Mouse (Mus musculus): ENCODE measurements around the gene Palld. TPM values are rescaled to one million over a fixed set of nuclear protein-coding genes. Genes with fewer than 3 reads are reported as not detected.

Gene Palld
- polyA plus RNA-seq, 1 experiment from 2014 or later = 48.3 TPM

- H3K27me3 ChIP-seq (ENCODE audit: control insufficient read depth, insufficient read depth, low read length) = no peaks in the 10 kb centered on the region
- no peak for ATAC-seq (ENCODE audit: low FRiP score)
- 88% methylated on average over 8 of the region's 8 CpGs for WGBS
- DNase-seq (ENCODE audit: low spot score) = no peak
- H3K4me1 ChIP-seq (replicated peaks; ENCODE audit: control insufficient read depth, insufficient read depth, low read length) = no peaks in the 10 kb centered on the region
- H3K9me3 ChIP-seq (ENCODE audit: control insufficient read depth, low read length) = no peaks in the 10 kb centered on the region
- no peak overlapping the region for H3K9ac ChIP-seq (ENCODE audit: low read depth, low read length)
- H3K36me3 ChIP-seq (ENCODE audit: control insufficient read depth, insufficient read depth, low read length) = no peaks in the 10 kb centered on the region
- H3K4me3 ChIP-seq (ENCODE audit: low read depth, low read length) = no peak overlapping the region
- no peak overlapping the region for H3K4me2 ChIP-seq (replicated peaks; ENCODE audit: low read depth, low read length)
- no peak overlapping the region for H3K27ac ChIP-seq (ENCODE audit: low read depth, low read length)
Measured at GRCm38 (mm10) chr8:61734164-61734563, 168.3 kb downstream of the Palld start.

GRCm38 (mm10) chr8:61732184-61732583 lies 170.3 kb downstream of the Palld start:
- no peaks in the 10 kb centered on the region for H3K9me3 ChIP-seq (ENCODE audit: control insufficient read depth, low read length)
- DNase-seq (ENCODE audit: low spot score) (no peak), ATAC-seq (ENCODE audit: low FRiP score) (no peak)
- WGBS = 89% methylated on average over 6 of the region's 6 CpGs
- H3K4me1 ChIP-seq (replicated peaks; ENCODE audit: control insufficient read depth, insufficient read depth, low read length) = no peaks in the 10 kb centered on the region
- H3K4me3 ChIP-seq (ENCODE audit: low read depth, low read length) = no peak overlapping the region
- H3K4me2 ChIP-seq (replicated peaks; ENCODE audit: low read depth, low read length) = no peak overlapping the region
- no peak overlapping the region for H3K27ac ChIP-seq (ENCODE audit: low read depth, low read length)
- no peaks in the 10 kb centered on the region for H3K27me3 ChIP-seq (ENCODE audit: control insufficient read depth, insufficient read depth, low read length)
- H3K36me3 ChIP-seq (ENCODE audit: control insufficient read depth, insufficient read depth, low read length) = no peaks in the 10 kb centered on the region
- no peak overlapping the region for H3K9ac ChIP-seq (ENCODE audit: low read depth, low read length)

GRCm38 (mm10) chr8:61731306-61732088 lies 171.0 kb downstream of the Palld start:
- Histone ChIP-seq H3K4me1 (replicated peaks; ENCODE audit: control insufficient read depth, insufficient read depth, low read length) (no peaks in the 10 kb centered on the region), H3K27ac (ENCODE audit: low read depth, low read length) (no peak overlapping the region), H3K4me3 (ENCODE audit: low read depth, low read length) (no peak overlapping the region), H3K9me3 (ENCODE audit: control insufficient read depth, low read length) (no peaks in the 10 kb centered on the region), H3K9ac (ENCODE audit: low read depth, low read length) (no peak overlapping the region), H3K27me3 (ENCODE audit: control insufficient read depth, insufficient read depth, low read length) (no peaks in the 10 kb centered on the region), H3K4me2 (replicated peaks; ENCODE audit: low read depth, low read length) (no peak overlapping the region), H3K36me3 (ENCODE audit: control insufficient read depth, insufficient read depth, low read length) (no peaks in the 10 kb centered on the region)
- WGBS = 77% methylated on average over 5 of the region's 5 CpGs
- DNase-seq (ENCODE audit: low spot score) = no peak
- no peak for ATAC-seq (ENCODE audit: low FRiP score)

- Histone ChIP-seq H3K4me2 (replicated peaks; ENCODE audit: low read depth, low read length) (no peak overlapping the region), H3K4me3 (ENCODE audit: low read depth, low read length) (no peak overlapping the region), H3K9ac (ENCODE audit: low read depth, low read length) (no peak overlapping the region), H3K36me3 (ENCODE audit: control insufficient read depth, insufficient read depth, low read length) (no peaks in the 10 kb centered on the region), H3K27ac (ENCODE audit: low read depth, low read length) (no peak overlapping the region), H3K4me1 (replicated peaks; ENCODE audit: control insufficient read depth, insufficient read depth, low read length) (no peaks in the 10 kb centered on the region), H3K9me3 (ENCODE audit: control insufficient read depth, low read length) (no peaks in the 10 kb centered on the region), H3K27me3 (ENCODE audit: control insufficient read depth, insufficient read depth, low read length) (no peaks in the 10 kb centered on the region)
- no peak for DNase-seq (ENCODE audit: low spot score)
- WGBS = 95% methylated on average over 6 of the region's 6 CpGs
- ATAC-seq (ENCODE audit: low FRiP score) = no peak
Measured at GRCm38 (mm10) chr8:61730669-61731068, 171.8 kb downstream of the Palld start.

GRCm38 (mm10) chr8:61725306-61726017 lies 177.0 kb downstream of the Palld start:
- WGBS = 88% methylated on average over 8 of the region's 8 CpGs
- no peaks in the 10 kb centered on the region for H3K27me3 ChIP-seq (ENCODE audit: control insufficient read depth, insufficient read depth, low read length)
- no peaks in the 10 kb centered on the region for H3K4me1 ChIP-seq (replicated peaks; ENCODE audit: control insufficient read depth, insufficient read depth, low read length)
- H3K9ac ChIP-seq (ENCODE audit: low read depth, low read length) = no peak overlapping the region
- no peak for DNase-seq (ENCODE audit: low spot score)
- no peak overlapping the region for H3K4me2 ChIP-seq (replicated peaks; ENCODE audit: low read depth, low read length)
- no peaks in the 10 kb centered on the region for H3K36me3 ChIP-seq (ENCODE audit: control insufficient read depth, insufficient read depth, low read length)
- ATAC-seq (ENCODE audit: low FRiP score) = no peak
- no peak overlapping the region for H3K27ac ChIP-seq (ENCODE audit: low read depth, low read length)
- no peaks in the 10 kb centered on the region for H3K9me3 ChIP-seq (ENCODE audit: control insufficient read depth, low read length)
- no peak overlapping the region for H3K4me3 ChIP-seq (ENCODE audit: low read depth, low read length)

DNA sequence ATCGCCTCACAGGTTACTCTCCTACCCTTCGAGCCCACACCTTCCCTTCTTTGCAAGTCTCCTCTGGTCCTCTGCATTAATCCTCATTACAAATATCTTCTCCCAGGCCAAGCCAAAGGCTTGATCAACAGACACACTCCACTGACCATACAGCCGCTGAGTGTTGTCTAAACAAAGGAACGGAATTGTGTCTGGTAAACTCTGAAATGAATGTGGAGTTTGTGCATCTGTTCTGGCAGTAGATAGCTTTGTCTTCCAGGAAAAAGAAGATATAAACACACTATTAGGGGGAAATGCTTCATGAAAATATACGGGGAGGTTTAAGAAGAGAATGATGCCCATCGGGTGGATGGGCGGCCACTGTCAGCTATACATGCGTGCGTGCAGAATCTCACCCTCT lies 180.3 kb downstream of the Palld start:
- WGBS = 90% methylated on average over 9 of the region's 9 CpGs
- no peak overlapping the region for H3K4me2 ChIP-seq (replicated peaks; ENCODE audit: low read depth, low read length)
- no peaks in the 10 kb centered on the region for H3K4me1 ChIP-seq (replicated peaks; ENCODE audit: control insufficient read depth, insufficient read depth, low read length)
- peaks cover 6% of the 10 kb centered on the region; the same call in 1 of the 2 replicates for H3K36me3 ChIP-seq (ENCODE audit: control insufficient read depth, insufficient read depth, low read length)
- H3K4me3 ChIP-seq (ENCODE audit: low read depth, low read length) = no peak overlapping the region
- no peak overlapping the region for H3K27ac ChIP-seq (ENCODE audit: low read depth, low read length)
- no peaks in the 10 kb centered on the region for H3K9me3 ChIP-seq (ENCODE audit: control insufficient read depth, low read length)
- DNase-seq (ENCODE audit: low spot score) (no peak), ATAC-seq (ENCODE audit: low FRiP score) (no peak)
- no peaks in the 10 kb centered on the region for H3K27me3 ChIP-seq (ENCODE audit: control insufficient read depth, insufficient read depth, low read length)
- H3K9ac ChIP-seq (ENCODE audit: low read depth, low read length) = no peak overlapping the region

GRCm38 (mm10) chr8:61715351-61716125 lies 187.0 kb downstream of the Palld start:
- H3K27ac ChIP-seq (ENCODE audit: low read depth, low read length) = no peak overlapping the region
- H3K4me3 ChIP-seq (ENCODE audit: low read depth, low read length) = no peak overlapping the region
- WGBS = 57% methylated on average over 14 of the region's 14 CpGs
- H3K9ac ChIP-seq (ENCODE audit: low read depth, low read length) = no peak overlapping the region
- no peak for DNase-seq (ENCODE audit: low spot score)
- H3K9me3 ChIP-seq (ENCODE audit: control insufficient read depth, low read length) = no peaks in the 10 kb centered on the region
- H3K4me2 ChIP-seq (replicated peaks; ENCODE audit: low read depth, low read length) = no peak overlapping the region
- H3K27me3 ChIP-seq (ENCODE audit: control insufficient read depth, insufficient read depth, low read length) = no peaks in the 10 kb centered on the region
- peaks cover 6% of the 10 kb centered on the region; the same call in 1 of the 2 replicates for H3K36me3 ChIP-seq (ENCODE audit: control insufficient read depth, insufficient read depth, low read length)
- no peaks in the 10 kb centered on the region for H3K4me1 ChIP-seq (replicated peaks; ENCODE audit: control insufficient read depth, insufficient read depth, low read length)
- no peak for ATAC-seq (ENCODE audit: low FRiP score)

DNA sequence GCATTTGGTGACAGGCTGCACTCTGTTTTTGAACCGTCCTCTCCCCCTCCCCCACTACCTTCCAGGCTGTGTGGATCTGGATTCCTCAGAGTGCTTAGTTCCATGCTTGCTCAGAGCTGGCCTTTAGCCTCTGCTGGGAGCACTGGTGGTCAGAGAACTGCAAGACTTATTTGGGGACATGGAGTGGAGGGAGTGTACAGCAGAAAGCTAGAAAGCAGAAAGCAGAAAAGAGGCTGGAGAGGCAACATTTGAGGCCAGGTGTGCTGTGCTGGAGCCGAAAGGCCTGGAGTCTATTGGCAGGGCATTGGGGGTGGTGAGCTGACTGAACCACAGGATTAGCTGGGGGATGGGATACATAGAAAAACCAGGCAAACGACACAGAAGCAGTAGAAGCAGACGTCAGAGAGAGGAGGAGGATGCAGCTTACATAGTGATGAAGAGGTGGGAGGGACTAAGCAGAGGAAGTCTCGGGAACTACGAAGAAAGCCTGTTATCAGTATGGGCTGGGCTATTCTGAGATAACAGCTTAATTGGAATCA lies 188.1 kb downstream of the Palld start:
- DNase-seq (ENCODE audit: low spot score) (no peak), ATAC-seq (ENCODE audit: low FRiP score) (no peak)
- WGBS = 46% methylated on average over 6 of the region's 6 CpGs
- peaks cover 6% of the 10 kb centered on the region; the same call in 1 of the 2 replicates for H3K36me3 ChIP-seq (ENCODE audit: control insufficient read depth, insufficient read depth, low read length)
- H3K4me1 ChIP-seq (replicated peaks; ENCODE audit: control insufficient read depth, insufficient read depth, low read length) = no peaks in the 10 kb centered on the region
- H3K4me2 ChIP-seq (replicated peaks; ENCODE audit: low read depth, low read length) = no peak overlapping the region
- H3K9ac ChIP-seq (ENCODE audit: low read depth, low read length) = no peak overlapping the region
- no peak overlapping the region for H3K4me3 ChIP-seq (ENCODE audit: low read depth, low read length)
- no peaks in the 10 kb centered on the region for H3K9me3 ChIP-seq (ENCODE audit: control insufficient read depth, low read length)
- H3K27ac ChIP-seq (ENCODE audit: low read depth, low read length) = no peak overlapping the region
- H3K27me3 ChIP-seq (ENCODE audit: control insufficient read depth, insufficient read depth, low read length) = no peaks in the 10 kb centered on the region
